Mouse (Mus musculus) midbrain, embryonic 16.5 days (tissue): ENCODE results near the gene Adprh. TPM values are rescaled to one million over a fixed set of nuclear protein-coding genes. Genes with fewer than 3 reads are reported as not detected.
"Not testable (repeated sequence)": the region's sequence is repeated elsewhere in the genome, so short reads cannot be mapped to it uniquely, and the experiment has no call there.

ENCODE experiments used
- ATAC-seq: fragments of 200-750 bp; cut with Nextera tagmentation; 2 replicates; pipeline ENCODE4 v1.8.0; 2017; ENCODE audit warnings: moderate TSS enrichment
- H3K27ac ChIP-seq: fragments of 300-500 bp; sonication (generic); 2 replicates; pipeline ENCODE4 v1.5.1; 2014; ENCODE audit warnings: mild to moderate bottlenecking, low read length, mixed read lengths
- H3K27me3 ChIP-seq: fragments of 300-500 bp; sonication (generic); 2 replicates; pipeline ENCODE4 v1.6.1; 2014; ENCODE audit warnings: low read depth, low read length, mixed read lengths; ENCODE audit not compliant: control insufficient read depth, insufficient read depth
- H3K36me3 ChIP-seq: fragments of 300-500 bp; sonication (generic); 2 replicates; pipeline ENCODE4 v1.6.1; 2014; ENCODE audit warnings: mild to moderate bottlenecking, low read length, moderate library complexity, mixed read lengths; ENCODE audit not compliant: control insufficient read depth, insufficient read depth
- H3K4me1 ChIP-seq: fragments of 300-500 bp; sonication (generic); 2 replicates; pipeline ENCODE4 v1.6.1; 2014; ENCODE audit warnings: mild to moderate bottlenecking, low read length, mixed read lengths; ENCODE audit not compliant: control insufficient read depth, insufficient read depth
- H3K4me2 ChIP-seq: fragments of 300-500 bp; sonication (generic); 2 replicates; pipeline ENCODE4 v1.6.1; 2014; ENCODE audit warnings: mild to moderate bottlenecking, low read length, mixed read lengths
- H3K4me3 ChIP-seq: fragments of 300-500 bp; sonication (generic); 2 replicates; pipeline ENCODE4 v1.5.1; 2014; ENCODE audit warnings: low read depth, mild to moderate bottlenecking, low read length, moderate library complexity, mixed read lengths
- H3K9ac ChIP-seq: fragments of 300-500 bp; sonication (generic); 2 replicates; pipeline ENCODE4 v1.6.1; 2014; ENCODE audit warnings: low read depth, low read length, mixed read lengths
- H3K9me3 ChIP-seq: fragments of 300-500 bp; sonication (generic); replicated peaks from 2 replicates; pipeline ENCODE4 v1.6.1; 2014; ENCODE audit warnings: mild to moderate bottlenecking, low read length, mixed read lengths; ENCODE audit not compliant: control insufficient read depth, poor library complexity, severe bottlenecking
- WGBS: fragments of 180-500 bp; shearing (Covaris S2); extraction: QIAGEN DNeasy Blood & Tissue Kit; methylation state at CpG from one replicate; pipeline ENCODE4 v1.1.7; 2014; 5-methylcytosine and 5-hydroxymethylcytosine counted together
- polyA plus RNA-seq: library from polyadenylated mRNA; unstranded; fragments of >200 nt; fragmentation: Nextera tagmentation; extraction: Ambion mirVana; gene quantifications from 2 replicates; pipeline ENCODE4 v1.2.1, GENCODE M21; 2015

The Adprh gene
- polyA plus RNA-seq, 1 experiment from 2014 or later, result 160 TPM

GRCm38 (mm10) chr16:38447366-38447765, 5.1 kb downstream of the Adprh start:
- ATAC-seq, result no peak
- Histone ChIP-seq H3K9me3 (no peaks in the 10 kb centered on the region), H3K9ac (no peak overlapping the region), H3K27ac (no peak overlapping the region), H3K4me2 (no peak overlapping the region), H3K4me1 (peaks cover 9% of the 10 kb centered on the region), H3K36me3 (peaks cover 32% of the 10 kb centered on the region), H3K27me3 (no peaks in the 10 kb centered on the region), H3K4me3 (no peak overlapping the region)
- 90% methylated on average over 21 of the region's 21 CpGs for WGBS

DNA sequence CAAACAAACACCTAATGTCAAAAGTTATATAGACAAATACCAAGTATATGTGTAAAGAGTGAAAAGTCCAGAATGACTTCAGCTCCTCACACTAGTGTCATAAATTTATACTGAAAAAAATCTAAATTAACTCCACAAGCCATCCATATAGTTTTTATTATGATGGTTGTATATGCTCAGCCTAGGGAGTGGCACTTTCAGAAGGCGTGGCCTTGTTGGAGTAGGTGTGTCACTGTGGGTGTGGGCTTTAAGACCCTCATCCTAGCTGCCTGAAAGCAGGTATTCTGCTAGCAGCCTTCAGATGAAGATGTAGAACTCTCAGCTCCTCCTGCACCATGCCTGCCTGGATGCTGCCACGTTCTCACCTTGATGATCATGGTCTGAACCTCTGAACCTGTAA, 6.4 kb downstream of the Adprh start:
- WGBS, result 96% methylated on average over 2 of the region's 2 CpGs
- peaks cover 32% of the 10 kb centered on the region for H3K36me3 ChIP-seq

GRCm38 (mm10) chr16:38445576-38445975, 6.9 kb downstream of the Adprh start:
- no peak overlapping the region for H3K27ac ChIP-seq
- ATAC-seq, result no peak
- WGBS, result 97% methylated on average over 20 of the region's 20 CpGs
- peaks cover 32% of the 10 kb centered on the region for H3K36me3 ChIP-seq
- H3K9me3 ChIP-seq, result no peaks in the 10 kb centered on the region
- no peaks in the 10 kb centered on the region for H3K27me3 ChIP-seq
- H3K4me2 ChIP-seq, result no peak overlapping the region
- no peak overlapping the region for H3K4me3 ChIP-seq
- H3K9ac ChIP-seq, result no peak overlapping the region
- no peaks in the 10 kb centered on the region for H3K4me1 ChIP-seq

More for the DNA sequence above, 6.4 kb downstream of the Adprh start:
- H3K27ac ChIP-seq, H3K27me3 ChIP-seq, ATAC-seq, H3K4me3 ChIP-seq, H3K9me3 ChIP-seq, H3K9ac ChIP-seq, H3K4me2 ChIP-seq, H3K4me1 ChIP-seq: not testable (repeated sequence)

- Histone ChIP-seq H3K4me1 (no peaks in the 10 kb centered on the region), H3K36me3 (peaks cover 32% of the 10 kb centered on the region), H3K4me2 (no peak overlapping the region), H3K27ac (no peak overlapping the region), H3K27me3 (no peaks in the 10 kb centered on the region), H3K9me3 (no peaks in the 10 kb centered on the region), H3K4me3 (no peak overlapping the region), H3K9ac (no peak overlapping the region)
- WGBS, result 87% methylated on average over 1 of the region's 1 CpGs
- no peak for ATAC-seq
Measured at GRCm38 (mm10) chr16:38445046-38445445, 7.5 kb downstream of the Adprh start.

DNA sequence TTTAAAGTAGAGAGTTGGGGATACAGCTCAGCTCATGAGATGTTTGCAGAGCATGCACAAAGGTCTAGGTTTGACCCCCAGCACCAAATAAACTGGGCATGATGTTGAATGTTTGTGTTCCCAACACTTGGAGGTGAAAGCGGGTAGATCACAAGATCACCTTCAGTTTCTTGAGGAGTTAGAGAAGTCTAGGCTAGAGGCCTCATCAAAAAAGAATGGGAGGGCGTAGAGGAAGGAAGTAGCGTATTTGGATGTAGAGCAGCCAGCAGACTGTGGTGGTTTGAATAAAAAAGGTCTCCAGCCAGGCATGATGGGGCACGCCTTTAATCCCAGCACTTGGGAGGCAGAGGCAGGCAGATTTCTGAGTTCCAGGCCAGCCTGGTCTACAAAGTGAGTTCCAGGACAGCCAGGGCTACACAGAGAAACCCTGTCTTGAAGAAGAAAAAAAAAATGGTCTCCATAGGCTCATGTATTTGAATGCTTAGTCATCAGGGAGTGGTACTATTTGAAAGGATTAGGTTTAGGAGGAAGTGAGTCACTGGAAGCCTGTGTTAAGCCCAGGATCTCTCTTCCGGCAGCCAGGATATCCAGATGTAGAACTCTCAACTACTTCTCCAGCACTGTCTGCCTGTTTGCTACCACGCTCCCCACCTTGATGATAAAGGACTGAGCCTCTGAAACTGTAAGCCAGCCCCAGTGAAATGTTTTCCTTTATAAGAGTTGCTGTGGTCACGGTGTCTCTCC, 8.6 kb downstream of the Adprh start:
- Histone ChIP-seq H3K4me2 (no peak overlapping the region), H3K9ac (no peak overlapping the region), H3K9me3 (no peaks in the 10 kb centered on the region), H3K27ac (no peak overlapping the region), H3K4me3 (no peak overlapping the region), H3K27me3 (no peaks in the 10 kb centered on the region), H3K4me1 (no peaks in the 10 kb centered on the region), H3K36me3 (peaks cover 30% of the 10 kb centered on the region)
- ATAC-seq, result no peak
- WGBS, result 98% methylated on average over 7 of the region's 7 CpGs

- Histone ChIP-seq H3K27me3 (no peaks in the 10 kb centered on the region), H3K4me2 (no peak overlapping the region), H3K27ac (no peak overlapping the region), H3K4me3 (no peak overlapping the region), H3K9ac (no peak overlapping the region), H3K9me3 (no peaks in the 10 kb centered on the region), H3K4me1 (no peaks in the 10 kb centered on the region), H3K36me3 (peaks cover 26% of the 10 kb centered on the region)
- 86% methylated on average over 8 of the region's 8 CpGs for WGBS
- ATAC-seq, result no peak
Measured at GRCm38 (mm10) chr16:38442216-38442615, 10.3 kb downstream of the Adprh start.

DNA sequence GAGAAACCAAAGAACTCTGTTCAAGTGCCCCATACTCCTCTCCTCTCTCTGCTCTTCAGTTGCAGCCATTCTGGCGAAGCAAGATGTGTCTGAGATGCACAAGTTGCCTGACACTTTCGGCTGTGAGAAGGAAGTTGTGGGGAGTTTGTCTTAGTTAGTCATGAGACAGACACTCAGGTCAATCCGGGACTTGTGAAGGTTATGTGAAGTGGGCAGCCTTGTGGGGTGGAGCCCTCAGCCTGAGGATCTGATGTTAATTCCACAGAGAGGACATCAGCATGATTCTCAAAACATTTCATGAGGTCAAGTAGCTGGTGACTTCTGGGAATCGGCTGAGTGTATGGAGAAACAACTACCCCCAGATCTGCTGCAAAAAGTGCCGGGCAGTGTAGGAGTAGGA, 10.9 kb downstream of the Adprh start:
- Histone ChIP-seq H3K27me3 (no peaks in the 10 kb centered on the region), H3K9me3 (no peaks in the 10 kb centered on the region), H3K4me3 (no peak overlapping the region), H3K27ac (no peak overlapping the region), H3K9ac (no peak overlapping the region), H3K4me1 (no peaks in the 10 kb centered on the region), H3K4me2 (no peak overlapping the region), H3K36me3 (peaks cover 20% of the 10 kb centered on the region)
- ATAC-seq, result no peak
- 95% methylated on average over 5 of the region's 5 CpGs for WGBS

GRCm38 (mm10) chr16:38440403-38440802, 12.1 kb downstream of the Adprh start:
- H3K9me3 ChIP-seq, result no peaks in the 10 kb centered on the region
- H3K4me3 ChIP-seq, result no peak overlapping the region
- no peak for ATAC-seq
- no peak overlapping the region for H3K9ac ChIP-seq
- H3K27ac ChIP-seq, result no peak overlapping the region
- 88% methylated on average over 6 of the region's 6 CpGs for WGBS
- peaks cover 12% of the 10 kb centered on the region for H3K36me3 ChIP-seq
- H3K4me1 ChIP-seq, result no peaks in the 10 kb centered on the region
- no peak overlapping the region for H3K4me2 ChIP-seq
- H3K27me3 ChIP-seq, result no peaks in the 10 kb centered on the region

GRCm38 (mm10) chr16:38439190-38439589, 13.3 kb downstream of the Adprh start:
- Histone ChIP-seq H3K27me3 (no peaks in the 10 kb centered on the region), H3K36me3 (peaks cover 2% of the 10 kb centered on the region; the same call in 1 of the 2 replicates), H3K27ac (no peak overlapping the region), H3K4me3 (no peak overlapping the region), H3K4me1 (no peaks in the 10 kb centered on the region), H3K9ac (no peak overlapping the region), H3K4me2 (no peak overlapping the region), H3K9me3 (no peaks in the 10 kb centered on the region)
- 75% methylated on average over 1 of the region's 1 CpGs for WGBS
- no peak for ATAC-seq
